Mouse (Mus musculus) lung, postnatal 0 days (tissue): ENCODE measurements around the gene Cpne6. TPM values are rescaled to one million over a fixed set of nuclear protein-coding genes. Genes with fewer than 3 reads are reported as not detected.

Experiments used
- ATAC-seq: fragments of 200-750 bp; cut with Nextera tagmentation; 2 replicates; pipeline ENCODE4 v1.8.0; 2017; ENCODE audit warnings: moderate library complexity
- DNase-seq: peaks from one replicate; pipeline ENCODE4 v3.0.0-alpha.2; 2016; ENCODE audit warnings: low spot score
- H3K27ac ChIP-seq: fragments of 300-500 bp; sonication (generic); 2 replicates; pipeline ENCODE4 v1.5.1; 2014; ENCODE audit warnings: antibody characterized with exemption, mild to moderate bottlenecking, low read length, mixed read lengths
- H3K27me3 ChIP-seq: fragments of 300-500 bp; sonication (generic); replicated peaks from 2 replicates; pipeline ENCODE4 v1.6.1; 2014; ENCODE audit warnings: low read length, mixed read lengths; ENCODE audit not compliant: insufficient read depth
- H3K36me3 ChIP-seq: fragments of 300-500 bp; sonication (generic); 2 replicates; pipeline ENCODE4 v1.6.1; 2014; ENCODE audit warnings: low read length, mixed read lengths; ENCODE audit not compliant: insufficient read depth
- H3K4me1 ChIP-seq: fragments of 300-500 bp; sonication (generic); 2 replicates; pipeline ENCODE4 v1.6.1; 2014; ENCODE audit warnings: antibody characterized with exemption, low read depth, low read length, mixed read lengths; ENCODE audit not compliant: insufficient read depth
- H3K4me2 ChIP-seq: fragments of 300-500 bp; sonication (generic); replicated peaks from 2 replicates; pipeline ENCODE4 v1.6.1; 2014; ENCODE audit warnings: low read depth, mild to moderate bottlenecking, low read length, moderate library complexity, mixed read lengths
- H3K4me3 ChIP-seq: fragments of 300-500 bp; sonication (generic); 2 replicates; pipeline ENCODE4 v1.5.1; 2014; ENCODE audit warnings: low read depth, low read length
- H3K9ac ChIP-seq: fragments of 300-500 bp; sonication (generic); replicated peaks from 2 replicates; pipeline ENCODE4 v1.6.1; 2014; ENCODE audit warnings: low read depth, mild to moderate bottlenecking
- H3K9me3 ChIP-seq: fragments of 300-500 bp; sonication (generic); 2 replicates; pipeline ENCODE4 v1.6.1; 2016; ENCODE audit warnings: low read length, mixed read lengths
- CTCF ChIP-seq: IDR thresholded peaks from 2 replicates; pipeline ENCODE4 v1.5.1; 2016; ENCODE audit warnings: antibody characterized with exemption, mild to moderate bottlenecking
- EP300 ChIP-seq: IDR thresholded peaks from 2 replicates; pipeline ENCODE4 v1.6.1; 2016; ENCODE audit warnings: antibody characterized with exemption, mild to moderate bottlenecking, control low read depth
- WGBS: fragments of 180-500 bp; shearing (Covaris S2); extraction: QIAGEN DNeasy Blood & Tissue Kit; methylation state at CpG from one replicate; pipeline ENCODE4 v1.1.7; 2014; 5-methylcytosine and 5-hydroxymethylcytosine counted together
- polyA plus RNA-seq: library from polyadenylated mRNA; unstranded; fragments of >200 nt; fragmentation: Nextera tagmentation; extraction: Ambion mirVana; gene quantifications from 2 replicates; pipeline ENCODE4 v1.2.1, GENCODE M21; 2015

The Cpne6 gene
- polyA plus RNA-seq, 1 experiment from 2014 or later: not detected

DNA sequence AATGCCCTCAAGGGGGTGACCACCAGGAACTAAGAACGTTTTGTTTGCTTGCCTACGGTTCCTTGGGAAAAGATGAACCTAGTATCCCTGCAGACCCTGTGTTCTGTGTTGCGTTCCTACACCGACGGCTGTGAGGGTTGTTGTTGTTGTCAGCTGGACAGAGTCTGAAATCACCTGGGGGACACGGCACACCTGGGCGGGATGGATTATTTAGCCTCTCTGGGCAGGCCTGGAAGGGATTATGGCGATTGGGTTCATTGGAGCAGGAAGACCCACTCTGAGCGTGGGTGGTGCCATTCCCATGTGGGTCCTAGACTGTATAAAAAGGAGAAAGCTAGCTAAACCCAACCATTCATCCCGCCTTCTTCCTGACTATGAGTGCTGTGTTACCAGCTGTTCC is 51.6 kb downstream of the Cpne6 start:
- WGBS: 70% methylated on average over 10 of the region's 10 CpGs
- Histone ChIP-seq H3K4me3 (peak overlapping the region; percentile 58; the same call in 1 of the 2 replicates), H3K27me3 (no peaks in the 10 kb centered on the region), H3K27ac (no peak overlapping the region), H3K4me1 (peaks cover 7% of the 10 kb centered on the region; the same call in 1 of the 2 replicates), H3K9ac (no peak overlapping the region), H3K4me2 (peak overlapping the region; percentile 86), H3K36me3 (peaks cover 17% of the 10 kb centered on the region; the same call in 1 of the 2 replicates), H3K9me3 (no peaks in the 10 kb centered on the region)
- DNase-seq (no peak), ATAC-seq (no peak)
- TF ChIP-seq CTCF: no peak
- no peak for TF ChIP-seq EP300

DNA sequence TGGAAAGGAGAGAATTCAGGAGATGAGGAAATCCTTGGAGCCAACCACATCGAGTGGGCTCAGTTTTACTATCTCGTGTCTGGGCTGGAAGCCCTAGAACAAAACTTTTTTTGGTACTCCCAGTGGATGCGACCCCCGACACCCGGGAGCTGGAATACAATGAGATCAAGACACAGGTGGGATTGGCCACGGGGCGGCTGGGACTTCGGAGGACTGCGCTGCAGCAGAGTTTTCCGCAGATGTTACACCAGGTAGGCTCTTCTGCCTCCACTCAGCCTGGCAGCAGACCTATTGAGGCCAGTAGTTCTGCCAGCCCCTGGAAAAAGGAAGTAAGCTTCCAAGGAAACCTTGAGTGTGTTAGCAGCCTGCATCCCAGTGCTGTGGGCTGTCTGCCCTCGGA is 53.0 kb downstream of the Cpne6 start:
- no peak overlapping the region for H3K4me2 ChIP-seq

DNA sequence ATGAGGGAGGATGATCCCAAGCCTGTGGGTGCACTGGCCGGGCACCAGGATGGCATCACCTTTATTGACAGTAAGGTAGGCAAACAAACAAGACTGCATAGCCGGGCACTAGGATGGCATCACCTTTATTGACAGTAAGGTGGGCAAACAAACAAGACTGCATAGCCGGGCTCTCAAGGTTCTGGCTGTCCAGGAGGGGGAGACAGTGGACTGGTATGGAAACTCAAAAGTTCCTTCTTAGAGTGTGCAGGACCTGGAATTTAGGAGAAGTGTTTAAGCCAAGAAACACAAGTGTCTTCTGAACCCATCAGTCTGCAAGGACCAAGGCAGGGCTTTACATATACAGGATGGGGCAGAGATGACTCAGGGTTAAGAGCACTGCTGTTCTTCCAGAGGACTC is 55.5 kb downstream of the Cpne6 start:
- WGBS: 70% methylated on average over 3 of the region's 3 CpGs
- no peaks in the 10 kb centered on the region for H3K27me3 ChIP-seq
- DNase-seq: no peak
- H3K4me3 ChIP-seq: no peak overlapping the region
- H3K9me3 ChIP-seq: no peaks in the 10 kb centered on the region
- TF ChIP-seq EP300: no peak
- TF ChIP-seq CTCF: peak; percentile 35
- peaks cover 17% of the 10 kb centered on the region; the same call in 1 of the 2 replicates for H3K36me3 ChIP-seq
- H3K9ac ChIP-seq: no peak overlapping the region
- H3K4me1 ChIP-seq: peaks cover 7% of the 10 kb centered on the region; the same call in 1 of the 2 replicates
- H3K4me2 ChIP-seq: no peak overlapping the region
- H3K27ac ChIP-seq: no peak overlapping the region
- ATAC-seq: no peak

More for the DNA sequence above, 53.0 kb downstream of the Cpne6 start:
- TF ChIP-seq CTCF: no peak
- TF ChIP-seq EP300: no peak
- Histone ChIP-seq H3K36me3 (peaks cover 17% of the 10 kb centered on the region; the same call in 1 of the 2 replicates), H3K4me3 (no peak overlapping the region), H3K9ac (no peak overlapping the region), H3K27ac (no peak overlapping the region), H3K4me1 (peaks cover 7% of the 10 kb centered on the region; the same call in 1 of the 2 replicates), H3K27me3 (no peaks in the 10 kb centered on the region), H3K9me3 (no peaks in the 10 kb centered on the region)
- 91% methylated on average over 11 of the region's 11 CpGs for WGBS
- ATAC-seq: no peak
- no peak for DNase-seq

Other genes starting within 250 kb of the Cpne6 start
- 54.8 and 57.5 TPM in 2 replicates for gene Dhrs4, start 31.7 kb upstream of the Cpne6 start, polyA plus RNA-seq
- gene Carmil3, start 19.8 kb upstream of the Cpne6 start, polyA plus RNA-seq: 0.23 and 0.42 TPM in 2 replicates
- not detected in 2 replicates for gene Nrl, start 14.5 kb downstream of the Cpne6 start, polyA plus RNA-seq
- gene Pck2, start 29.8 kb downstream of the Cpne6 start, polyA plus RNA-seq: 37.4 and 37.6 TPM in 2 replicates
- gene Dcaf11, start 49.6 kb downstream of the Cpne6 start, polyA plus RNA-seq: 93.4 and 95.3 TPM in 2 replicates
- gene A730061H03Rik, start 50.0 kb downstream of the Cpne6 start, polyA plus RNA-seq: 1.8 and 2.3 TPM in 2 replicates
- 1.3 and 1.5 TPM in 2 replicates for gene Fitm1, start 65.2 kb downstream of the Cpne6 start, polyA plus RNA-seq
- gene Psme1, start 67.7 kb downstream of the Cpne6 start, polyA plus RNA-seq: 215 and 219 TPM in 2 replicates
- 18.3 and 18.9 TPM in 2 replicates for gene Emc9, start 74.9 kb downstream of the Cpne6 start, polyA plus RNA-seq
- 308 and 312 TPM in 2 replicates for gene Psme2, start 80.7 kb downstream of the Cpne6 start, polyA plus RNA-seq
- gene Rnf31, start 81.3 kb downstream of the Cpne6 start, polyA plus RNA-seq: 17.4 and 24.1 TPM in 2 replicates
- 26.2 and 29.5 TPM in 2 replicates for gene Irf9, start 93.1 kb downstream of the Cpne6 start, polyA plus RNA-seq
- 4.4 and 4.7 TPM in 2 replicates for gene Rec8, start 107.6 kb downstream of the Cpne6 start, polyA plus RNA-seq
- gene Ipo4, start 125.5 kb downstream of the Cpne6 start, polyA plus RNA-seq: 25.5 and 25.9 TPM in 2 replicates
- 1.2 and 2.0 TPM in 2 replicates for gene Gm49378, start 127.5 kb downstream of the Cpne6 start, polyA plus RNA-seq
- gene Tm9sf1, start 133.4 kb downstream of the Cpne6 start, polyA plus RNA-seq: 84.3 and 91.1 TPM in 2 replicates
- gene Tssk4, start 139.7 kb downstream of the Cpne6 start, polyA plus RNA-seq: 0.58 and 0.61 TPM in 2 replicates
- gene Mdp1, start 150.1 kb downstream of the Cpne6 start, polyA plus RNA-seq: 46.2 and 47.6 TPM in 2 replicates
- gene Gmpr2, start 161.5 kb downstream of the Cpne6 start, polyA plus RNA-seq: 34.0 and 38.6 TPM in 2 replicates
- 369 and 396 TPM in 2 replicates for gene Nedd8, start 161.7 kb downstream of the Cpne6 start, polyA plus RNA-seq
- 18.8 and 19.9 TPM in 2 replicates for gene Tinf2, start 171.4 kb downstream of the Cpne6 start, polyA plus RNA-seq
- gene Tgm1, start 203.5 kb downstream of the Cpne6 start, polyA plus RNA-seq: 14.2 and 20.6 TPM in 2 replicates
- 31.4 and 32.5 TPM in 2 replicates for gene Rabggta, start 211.8 kb downstream of the Cpne6 start, polyA plus RNA-seq
- 74.1 and 83.5 TPM in 2 replicates for gene Dhrs1, start 235.2 kb downstream of the Cpne6 start, polyA plus RNA-seq
- 16.2 and 19.5 TPM in 2 replicates for gene Nop9, start 235.2 kb downstream of the Cpne6 start, polyA plus RNA-seq
- 0.65 and 1.3 TPM in 2 replicates for gene Cideb, start 248.0 kb downstream of the Cpne6 start, polyA plus RNA-seq